Mouse (Mus musculus) embryo, embryonic 9.5 days (tissue): ENCODE measurements around the gene Vipr2.

Experiments used
- DNase-seq: peaks from one replicate; pipeline ENCODE4 v3.0.0-alpha.2; 2017; ENCODE audit errors: extremely low spot score

Gene Vipr2

DNA sequence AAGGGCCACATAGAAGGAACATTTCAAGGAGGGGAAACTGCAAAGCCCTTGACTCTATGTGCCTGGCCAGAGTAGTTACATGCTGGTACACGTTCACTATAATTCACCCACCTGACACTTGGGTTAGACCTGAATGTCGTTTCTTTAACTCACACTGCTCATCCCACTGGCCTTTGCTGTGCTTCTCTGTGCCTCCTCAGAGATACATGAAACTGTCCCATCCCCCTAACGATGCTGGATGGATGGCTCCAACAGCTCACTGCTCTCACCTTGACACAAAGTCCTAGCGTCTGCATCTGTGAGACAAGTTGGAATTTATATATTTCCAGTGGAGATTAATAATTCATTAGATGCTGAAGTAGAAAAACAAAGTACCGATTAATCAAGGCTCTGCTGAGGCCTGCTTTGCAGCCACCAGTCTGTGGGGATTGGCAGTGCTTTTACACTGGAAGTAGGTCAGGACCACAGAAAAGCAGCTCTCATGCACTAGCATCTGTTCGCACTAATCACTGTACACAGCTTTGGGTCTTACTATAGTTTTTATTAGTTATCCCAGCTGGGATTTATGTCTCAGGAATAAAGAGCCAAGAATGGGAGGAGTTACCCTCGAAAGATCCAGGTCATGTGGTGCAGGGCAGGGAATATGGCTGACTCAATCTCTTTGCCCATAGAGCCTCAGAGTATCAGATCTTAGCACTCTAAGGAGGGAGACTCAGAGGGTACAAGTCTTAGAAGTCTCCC lies 79.4 kb downstream of the Vipr2 start:
- DNase-seq = no peak

GRCm38 (mm10) chr12:116159223-116159622 lies 81.7 kb downstream of the Vipr2 start:
- no peak for DNase-seq

DNA sequence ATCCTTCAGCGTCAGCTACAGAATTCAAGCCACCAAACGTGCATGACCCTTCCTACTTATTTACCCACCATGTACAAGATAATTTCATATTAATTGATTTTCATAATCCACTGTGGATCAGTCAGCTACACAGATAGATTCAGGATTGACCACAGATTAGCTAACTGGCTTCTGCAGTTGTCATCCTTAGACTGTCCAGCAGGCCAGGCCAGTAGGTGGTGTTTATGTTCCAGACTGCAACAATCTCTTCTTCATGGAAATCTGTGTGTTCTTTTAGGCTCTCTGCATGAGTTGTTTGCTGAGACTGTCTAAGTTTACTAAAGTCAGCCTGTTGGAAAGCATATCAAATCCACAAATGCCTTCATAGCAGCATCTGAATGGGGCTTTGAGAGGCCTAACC lies 82.2 kb downstream of the Vipr2 start:
- DNase-seq = no peak

GRCm38 (mm10) chr12:116165368-116165767 lies 87.8 kb downstream of the Vipr2 start:
- no peak for DNase-seq

GRCm38 (mm10) chr12:116169666-116170065 lies 92.1 kb downstream of the Vipr2 start:
- DNase-seq = no peak

GRCm38 (mm10) chr12:116176930-116177329 lies 99.4 kb downstream of the Vipr2 start:
- DNase-seq = no peak

DNA sequence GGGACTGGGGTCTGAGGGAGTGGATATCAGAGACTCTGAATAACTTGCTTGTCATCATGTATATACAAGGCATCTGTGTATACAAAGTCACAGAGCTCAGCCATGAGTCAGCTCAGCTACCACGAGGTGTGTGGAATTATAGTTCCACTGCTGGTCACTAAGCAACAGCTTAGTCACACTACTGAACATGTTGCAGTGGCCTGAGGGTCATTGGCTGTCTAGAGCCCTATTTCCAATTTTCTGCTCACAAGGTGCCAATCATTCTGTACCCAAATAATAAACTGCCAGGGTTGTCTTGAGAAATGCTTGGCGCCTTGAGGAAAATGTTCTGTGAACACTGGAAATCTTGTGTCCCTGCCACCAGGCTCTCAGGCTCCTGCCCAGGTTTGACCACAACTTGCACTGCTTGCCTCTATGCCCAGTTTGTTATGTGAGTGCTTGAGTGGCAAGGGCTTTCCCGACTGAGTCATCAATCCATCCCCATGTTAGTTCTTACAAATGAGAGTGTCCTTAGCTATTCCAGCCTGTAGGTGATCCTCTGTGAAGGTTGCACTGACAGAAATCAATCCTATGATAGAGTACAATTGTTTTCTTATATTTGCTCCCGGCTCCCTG lies 104.0 kb downstream of the Vipr2 start:
- DNase-seq = no peak

DNA sequence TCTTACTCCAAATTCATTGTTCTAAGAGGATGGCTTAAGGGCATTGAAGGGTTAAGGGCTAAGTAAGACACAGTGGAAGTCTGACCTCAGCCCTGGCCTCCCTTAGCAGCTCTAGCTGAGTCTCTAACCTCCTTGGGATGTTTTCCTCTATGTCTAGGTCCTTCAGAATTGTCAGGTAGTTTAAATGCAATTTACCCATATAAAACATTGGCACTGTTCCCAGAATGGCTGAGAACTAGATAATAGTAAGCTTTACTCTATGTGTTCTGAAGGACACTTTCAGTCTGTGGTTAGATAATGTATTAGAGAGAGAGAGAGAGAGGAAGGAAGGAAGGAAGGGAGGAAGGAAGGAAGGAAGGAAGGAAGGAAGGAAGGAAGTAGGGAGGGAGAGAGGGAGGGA lies 104.8 kb downstream of the Vipr2 start:
- no peak for DNase-seq

- DNase-seq = no peak
Measured at GRCm38 (mm10) chr12:116183212-116183935, 105.8 kb downstream of the Vipr2 start.

GRCm38 (mm10) chr12:116193952-116194351 lies 116.4 kb downstream of the Vipr2 start:
- no peak for DNase-seq

- no peak for DNase-seq
Measured at GRCm38 (mm10) chr12:116194641-116195040, 117.1 kb downstream of the Vipr2 start.
